Mouse (Mus musculus) G1E (cell line): ENCODE results near the gene Vmn1r200. TPM values are rescaled to one million over a fixed set of nuclear protein-coding genes. Genes with fewer than 3 reads are reported as not detected.
"Not testable (repeated sequence)": the region's sequence is repeated elsewhere in the genome, so short reads cannot be mapped to it uniquely, and the experiment has no call there.

ENCODE experiments used
- ATAC-seq: 2 replicates; pipeline ENCODE4 v1.8.0; 2016; ENCODE audit warnings: mild to moderate bottlenecking; ENCODE audit not compliant: insufficient number of reproducible peaks, poor library complexity, low FRiP score, severe bottlenecking; ENCODE audit errors: extremely low read depth
- DNase-seq: peaks from one replicate; pipeline ENCODE4 v3.0.0; 2012; ENCODE audit warnings: low spot score
- H3K27me3 ChIP-seq: 2 replicates; pipeline ENCODE4 v1.6.1; 2012; ENCODE audit warnings: mild to moderate bottlenecking, low read length, inconsistent platforms; ENCODE audit not compliant: insufficient read depth
- H3K36me3 ChIP-seq: replicated peaks from 2 replicates; pipeline ENCODE3; 2012; ENCODE audit warnings: mild to moderate bottlenecking, inconsistent platforms
- H3K4me1 ChIP-seq: 2 replicates; pipeline ENCODE4 v1.6.1; 2012; ENCODE audit warnings: low read depth, low read length, inconsistent platforms, mixed read lengths; ENCODE audit not compliant: insufficient read depth
- H3K4me3 ChIP-seq: 2 replicates; pipeline ENCODE4 v1.5.1; 2012; ENCODE audit warnings: low read depth, mild to moderate bottlenecking, inconsistent platforms, low read length, moderate library complexity, mixed read lengths
- H3K9me3 ChIP-seq: replicated peaks from 2 replicates; pipeline ENCODE4 v1.6.1; 2012; ENCODE audit warnings: inconsistent platforms
- CTCF ChIP-seq: IDR thresholded peaks from 2 replicates; pipeline ENCODE4 v1.5.1; 2012; ENCODE audit warnings: low read depth, low read length, inconsistent platforms, mixed read lengths
- GATA1 ChIP-seq: IDR thresholded peaks from 2 replicates; pipeline ENCODE4 v1.6.1; 2012; ENCODE audit warnings: borderline replicate concordance, low read length, inconsistent platforms, mixed read lengths
- GATA2 ChIP-seq: IDR thresholded peaks from 2 replicates; pipeline ENCODE4 v1.6.1; 2012; ENCODE audit warnings: low read depth, low read length, inconsistent platforms, borderline replicate concordance
- POLR2AphosphoS5 ChIP-seq: IDR thresholded peaks from 2 replicates; pipeline ENCODE4 v1.6.1; 2012; ENCODE audit warnings: low read depth, low read length, inconsistent platforms; ENCODE audit not compliant: insufficient replicate concordance
- TAL1 ChIP-seq: conservative IDR thresholded peaks from 2 replicates; pipeline ENCODE4 v1.6.1; 2012; ENCODE audit warnings: low read depth, low read length, inconsistent platforms, mixed read lengths
- polyA plus RNA-seq: library from polyadenylated mRNA; stranded (reverse); fragments of >175 nt; gene quantifications from 2 replicates; pipeline ENCODE4 v1.2.3, GENCODE M21; 2012
- total RNA-seq, 2 experiments: library from RNA; stranded (forward) in 1 of 2; stranded (reverse) in 1 of 2; fragments of 200-1000 nt in 1 of 2; fragments of >200 nt in 1 of 2; fragmentation: Nextera tagmentation in 1 of 2; gene quantifications; 2 replicates each; pipeline ENCODE4 v1.2.3; 2014 to 2017

Gene Vmn1r200
- total RNA-seq (2014; fragmentation: Nextera tagmentation) (not detected in 2 replicates), total RNA-seq (2017) (0.22 TPM in 1 of 2 replicates, not detected in the other), polyA plus RNA-seq (not detected in 2 replicates)

GRCm38 (mm10) chr13:22390073-22390472 is at the start of gene Vmn1r200:
TSS of gene Vmn1r200 (plus strand) at chr13:22390373.
- DNase-seq: no peak
- H3K9me3 ChIP-seq: no peaks in the 10 kb centered on the region
- no peaks in the 10 kb centered on the region for H3K27me3 ChIP-seq
- no peaks in the 10 kb centered on the region for H3K36me3 ChIP-seq
- TF ChIP-seq CTCF (no peak), POLR2AphosphoS5 (no peak), GATA1 (no peak), GATA2 (no peak), TAL1 (no peak)
- H3K4me3 ChIP-seq: no peak within 1 kb of the TSS
- H3K4me1 ChIP-seq: no peaks in the 10 kb centered on the region
- ATAC-seq: no peak

GRCm38 (mm10) chr13:22350064-22350463 is 40.1 kb upstream of the Vmn1r200 start, which contains the start of gene Vmn1r198:
TSS of gene Vmn1r198 (plus strand) at chr13:22350364.
- Histone ChIP-seq H3K27me3 (no peaks in the 10 kb centered on the region), H3K4me3 (no peak within 1 kb of the TSS), H3K36me3 (no peaks in the 10 kb centered on the region), H3K9me3 (no peaks in the 10 kb centered on the region), H3K4me1 (no peaks in the 10 kb centered on the region)
- DNase-seq: no peak
- ATAC-seq: no peak
- no peak for TF ChIP-seq CTCF
- TF ChIP-seq GATA1: no peak
- TF ChIP-seq GATA2: no peak
- TF ChIP-seq POLR2AphosphoS5: no peak
- TF ChIP-seq TAL1: no peak

GRCm38 (mm10) chr13:22350813-22351212 is 39.4 kb upstream of the Vmn1r200 start:
- no peaks in the 10 kb centered on the region for H3K4me1 ChIP-seq
- ATAC-seq (no peak), DNase-seq (no peak)
- H3K4me3 ChIP-seq: no peak overlapping the region
- H3K27me3 ChIP-seq: no peaks in the 10 kb centered on the region
- TF ChIP-seq GATA2: no peak
- no peak for TF ChIP-seq GATA1
- no peak for TF ChIP-seq POLR2AphosphoS5
- no peak for TF ChIP-seq CTCF
- TF ChIP-seq TAL1: no peak
- no peaks in the 10 kb centered on the region for H3K9me3 ChIP-seq
- H3K36me3 ChIP-seq: no peaks in the 10 kb centered on the region

- Histone ChIP-seq H3K27me3 (no peaks in the 10 kb centered on the region), H3K4me3 (no peak within 1 kb of the TSS), H3K4me1 (no peaks in the 10 kb centered on the region), H3K36me3 (no peaks in the 10 kb centered on the region), H3K9me3 (no peaks in the 10 kb centered on the region)
- DNase-seq (no peak), ATAC-seq (no peak)
- TF ChIP-seq GATA1 (no peak), GATA2 (no peak), CTCF (no peak), POLR2AphosphoS5 (no peak), TAL1 (no peak)
Measured at GRCm38 (mm10) chr13:22379518-22379917, 10.7 kb upstream of the Vmn1r200 start, which contains the start of gene Vmn1r199. TSS of gene Vmn1r199 (plus strand) at chr13:22379818.

GRCm38 (mm10) chr13:22381128-22381527 is 9.0 kb upstream of the Vmn1r200 start:
- H3K4me1 ChIP-seq, H3K4me3 ChIP-seq, DNase-seq, H3K36me3 ChIP-seq, ATAC-seq, H3K27me3 ChIP-seq, H3K9me3 ChIP-seq: not testable (repeated sequence)

- Histone ChIP-seq H3K4me3 (no peak overlapping the region), H3K36me3 (no peaks in the 10 kb centered on the region), H3K9me3 (no peaks in the 10 kb centered on the region), H3K4me1 (no peaks in the 10 kb centered on the region), H3K27me3 (no peaks in the 10 kb centered on the region)
- DNase-seq (no peak), ATAC-seq (no peak)
- TF ChIP-seq CTCF (no peak), TAL1 (no peak), POLR2AphosphoS5 (no peak), GATA1 (no peak), GATA2 (no peak)
Measured at GRCm38 (mm10) chr13:22383401-22383800, 6.8 kb upstream of the Vmn1r200 start.

GRCm38 (mm10) chr13:22387050-22387449 is 3.1 kb upstream of the Vmn1r200 start:
- H3K36me3 ChIP-seq: no peaks in the 10 kb centered on the region
- H3K4me1 ChIP-seq: no peaks in the 10 kb centered on the region
- no peaks in the 10 kb centered on the region for H3K9me3 ChIP-seq
- H3K4me3 ChIP-seq: no peak overlapping the region
- no peaks in the 10 kb centered on the region for H3K27me3 ChIP-seq
- TF ChIP-seq TAL1 (no peak), POLR2AphosphoS5 (no peak), GATA2 (no peak), GATA1 (no peak), CTCF (no peak)
- no peak for DNase-seq
- ATAC-seq: no peak
